Mouse (Mus musculus): ENCODE results near the gene BC017158. TPM values are rescaled to one million over a fixed set of nuclear protein-coding genes. Genes with fewer than 3 reads are reported as not detected.
"Not testable (repeated sequence)": the region's sequence is repeated elsewhere in the genome, so short reads cannot be mapped to it uniquely, and the experiment has no call there.

The BC017158 gene
- total RNA-seq (2021): 29.0 and 33.5 TPM in 2 replicates
- long read RNA-seq, transcript BC017158-201 (13 exons, 2,627 nt): major isoform, 40 of 60 reads
- long read RNA-seq, partial matches to known transcripts: 11 of 60 reads
- long read RNA-seq, other reads (novel, unspliced or antisense): 7 of 60 reads

GRCm38 (mm10) chr7:128297617-128298480, at the start of gene BC017158:
BC017158 (minus strand) TSS chr7:128298170.
- peak; percentile 65 for DNase-seq

GRCm38 (mm10) chr7:128346991-128347390, 49.0 kb upstream of the BC017158 start:
- DNase-seq: no peak

GRCm38 (mm10) chr7:128346522-128346921, 48.6 kb upstream of the BC017158 start:
- no peak for DNase-seq

- no peak for DNase-seq
Observed at GRCm38 (mm10) chr7:128345691-128346090, 47.7 kb upstream of the BC017158 start.

GRCm38 (mm10) chr7:128344928-128345653, 47.1 kb upstream of the BC017158 start:
- peak; percentile 72 for DNase-seq

GRCm38 (mm10) chr7:128344488-128344887, 46.5 kb upstream of the BC017158 start:
- DNase-seq: no peak

GRCm38 (mm10) chr7:128342691-128343090, 44.7 kb upstream of the BC017158 start:
- not testable (repeated sequence) for DNase-seq

- not testable (repeated sequence) for DNase-seq
Observed at GRCm38 (mm10) chr7:128340321-128340720, 42.4 kb upstream of the BC017158 start.

GRCm38 (mm10) chr7:128332896-128333295, 34.9 kb upstream of the BC017158 start:
- DNase-seq: no peak

- DNase-seq: no peak
Observed at GRCm38 (mm10) chr7:128330981-128331380, 33.0 kb upstream of the BC017158 start.

GRCm38 (mm10) chr7:128324977-128325376, 27.0 kb upstream of the BC017158 start:
- no peak for DNase-seq

GRCm38 (mm10) chr7:128321260-128321659, 23.3 kb upstream of the BC017158 start:
- no peak for DNase-seq

GRCm38 (mm10) chr7:128320219-128320816, 22.3 kb upstream of the BC017158 start:
- DNase-seq: no peak

- no peak for DNase-seq
Observed at GRCm38 (mm10) chr7:128319140-128319539, 21.2 kb upstream of the BC017158 start.

- DNase-seq: no peak
Observed at GRCm38 (mm10) chr7:128317011-128317410, 19.0 kb upstream of the BC017158 start.

GRCm38 (mm10) chr7:128314491-128314890, 16.5 kb upstream of the BC017158 start:
- no peak for DNase-seq

GRCm38 (mm10) chr7:128313601-128314000, 15.6 kb upstream of the BC017158 start:
- no peak for DNase-seq

GRCm38 (mm10) chr7:128312375-128313059, 14.5 kb upstream of the BC017158 start:
- no peak for DNase-seq

GRCm38 (mm10) chr7:128311811-128312210, 13.8 kb upstream of the BC017158 start:
- DNase-seq: no peak

- no peak for DNase-seq
Observed at GRCm38 (mm10) chr7:128311263-128311662, 13.3 kb upstream of the BC017158 start.

- peak; percentile 59 for DNase-seq
Observed at GRCm38 (mm10) chr7:128310229-128310688, 12.3 kb upstream of the BC017158 start.

GRCm38 (mm10) chr7:128309776-128310175, 11.8 kb upstream of the BC017158 start:
- DNase-seq: no peak

Data from adrenal gland, postnatal 25 days (tissue).